In genomic region chr15:85669652-85670175, GRCm38 (mm10) we compare ENCODE assay signal across 8 mouse cellular contexts.
DNase-seq lines count a peak whose midpoint lies in the region; ATAC-seq lines count a peak whose summit lies in the region.

No protein-coding gene starts in this region.

- peaks cover 22% of the 10 kb centered on the region for H3K4me1 ChIP-seq in embryonic facial prominence, embryonic 10.5 days
- peaks cover 5% of the 10 kb centered on the region for H3K4me1 ChIP-seq in intestine, embryonic 15.5 days (replicated peaks)
- peaks cover 15% of the 10 kb centered on the region; the same call in 1 of the 2 replicates for H3K4me1 ChIP-seq in limb, embryonic 11.5 days (ENCODE audit: control insufficient read depth, insufficient read depth, low read length)
- peaks cover 26% of the 10 kb centered on the region for H3K4me1 ChIP-seq in midbrain, embryonic 14.5 days (ENCODE audit: control insufficient read depth, insufficient read depth, low read length)

- H3K27me3 ChIP-seq in embryonic facial prominence, embryonic 10.5 days (replicated peaks; ENCODE audit: low read depth, poor library complexity, severe bottlenecking): peaks cover 99% of the 10 kb centered on the region
- H3K27me3 ChIP-seq in intestine, embryonic 15.5 days (replicated peaks): peaks cover 39% of the 10 kb centered on the region
- H3K27me3 ChIP-seq in limb, embryonic 11.5 days (ENCODE audit: control insufficient read depth, insufficient read depth, low read length): peaks cover 73% of the 10 kb centered on the region
- peaks cover 42% of the 10 kb centered on the region for H3K27me3 ChIP-seq in midbrain, embryonic 14.5 days (ENCODE audit: control insufficient read depth, insufficient read depth, low read length)

- H3K4me2 ChIP-seq in intestine, embryonic 15.5 days (replicated peaks): peak overlapping the region; percentile 85
- H3K4me2 ChIP-seq in limb, embryonic 11.5 days (ENCODE audit: low read depth, severe bottlenecking): peak overlapping the region; percentile 97
- peak overlapping the region; percentile 80 for H3K4me2 ChIP-seq in midbrain, embryonic 14.5 days (ENCODE audit: low read length)

- DNase-seq in thymus, postnatal 25 days: peak; percentile 30
- no peak for DNase-seq in thymus, postnatal 0 days (ENCODE audit: low spot score)
- DNase-seq in embryonic facial prominence, embryonic 10.5 days (ENCODE audit: low spot score): no peak
- DNase-seq in gastrocnemius, postnatal 36 days: peak; percentile 75 to 82
- DNase-seq in limb, embryonic 11.5 days (ENCODE audit: low spot score): no peak
- DNase-seq in midbrain, embryonic 14.5 days: peak; percentile 77
- DNase-seq in urinary bladder, postnatal 36 days (ENCODE audit: low spot score in 2 of 2): peak; percentile 64 to 75

- H3K4me3 ChIP-seq in embryonic facial prominence, embryonic 10.5 days: peak overlapping the region; percentile 60
- peak overlapping the region; percentile 76 for H3K4me3 ChIP-seq in intestine, embryonic 15.5 days (replicated peaks)
- H3K4me3 ChIP-seq in limb, embryonic 11.5 days (ENCODE audit: low read depth, low read length): peak overlapping the region; percentile 65
- peak overlapping the region; percentile 82 for H3K4me3 ChIP-seq in midbrain, embryonic 14.5 days (replicated peaks; ENCODE audit: low read depth, low read length)

- no peaks in the 10 kb centered on the region for H3K9me3 ChIP-seq in embryonic facial prominence, embryonic 10.5 days
- H3K9me3 ChIP-seq in intestine, embryonic 15.5 days: no peaks in the 10 kb centered on the region
- no peaks in the 10 kb centered on the region for H3K9me3 ChIP-seq in limb, embryonic 11.5 days (ENCODE audit: control insufficient read depth, low read length)
- H3K9me3 ChIP-seq in midbrain, embryonic 14.5 days (ENCODE audit: control insufficient read depth, low read length): no peaks in the 10 kb centered on the region

- intact Hi-C loops in gastrocnemius, postnatal 36 days (cut with DNase I): loop anchor here (5.0 kb wide), 1 partner anchor 38 kb away; no protein-coding TSS in a partner anchor

- no peaks in the 10 kb centered on the region for H3K36me3 ChIP-seq in embryonic facial prominence, embryonic 10.5 days (replicated peaks)
- no peaks in the 10 kb centered on the region for H3K36me3 ChIP-seq in intestine, embryonic 15.5 days
- no peaks in the 10 kb centered on the region for H3K36me3 ChIP-seq in limb, embryonic 11.5 days (ENCODE audit: control insufficient read depth, insufficient read depth, low read length)
- no peaks in the 10 kb centered on the region for H3K36me3 ChIP-seq in midbrain, embryonic 14.5 days (ENCODE audit: control insufficient read depth, insufficient read depth, low read length)

- peak; percentile 56; the same call in 1 of the 2 replicates for ATAC-seq in intestine, embryonic 15.5 days
- no peak for ATAC-seq in limb, embryonic 11.5 days (ENCODE audit: insufficient number of reproducible peaks, low FRiP score, low TSS enrichment, low read depth)
- ATAC-seq in midbrain, embryonic 14.5 days (ENCODE audit: low FRiP score, low TSS enrichment): peak; percentile 22

- WGBS in embryonic facial prominence, embryonic 10.5 days: 33% methylated on average over 15 of the region's 15 CpGs
- WGBS in intestine, embryonic 15.5 days: 30% methylated on average over 15 of the region's 15 CpGs
- 39% methylated on average over 15 of the region's 15 CpGs for WGBS in limb, embryonic 11.5 days
- 24% methylated on average over 15 of the region's 15 CpGs for WGBS in midbrain, embryonic 14.5 days

- H3K27ac ChIP-seq in embryonic facial prominence, embryonic 10.5 days (replicated peaks): no peak overlapping the region
- peak overlapping the region; percentile 95 for H3K27ac ChIP-seq in intestine, embryonic 15.5 days
- H3K27ac ChIP-seq in limb, embryonic 11.5 days (replicated peaks; ENCODE audit: low read depth, low read length): no peak overlapping the region
- peak overlapping the region; percentile 97 for H3K27ac ChIP-seq in midbrain, embryonic 14.5 days (replicated peaks; ENCODE audit: low read depth, low read length)

- H3K9ac ChIP-seq in intestine, embryonic 15.5 days: peak overlapping the region; percentile 94
- no peak overlapping the region for H3K9ac ChIP-seq in limb, embryonic 11.5 days (ENCODE audit: low read length)
- peak overlapping the region; percentile 91 for H3K9ac ChIP-seq in midbrain, embryonic 14.5 days (replicated peaks; ENCODE audit: low read length)

Comparison
In these comparisons a context has a peak if more than half of its experiments do, and no peak if none do; other contexts are left out.
1. DNase-seq: peak in thymus, postnatal 25 days (single experiment), gastrocnemius, postnatal 36 days (2 of 2), midbrain, embryonic 14.5 days (single experiment) and urinary bladder, postnatal 36 days (2 of 2); none in thymus, postnatal 0 days (single experiment), embryonic facial prominence, embryonic 10.5 days (single experiment) and limb, embryonic 11.5 days (single experiment).
2. H3K27ac ChIP-seq: peak in intestine, embryonic 15.5 days (single experiment) and midbrain, embryonic 14.5 days (single experiment); none in embryonic facial prominence, embryonic 10.5 days (single experiment) and limb, embryonic 11.5 days (single experiment).
3. Peak in every context shown above with its lines, with median percentiles within 50 percentile points of each other: H3K4me3 ChIP-seq and H3K4me2 ChIP-seq.